Mouse (Mus musculus) adrenal gland, adult 2 months (tissue): ENCODE measurements around the gene Amn. TPM values are rescaled to one million over a fixed set of nuclear protein-coding genes. Genes with fewer than 3 reads are reported as not detected.

Source experiments
- DNase-seq: peaks from one replicate; pipeline ENCODE4 v3.0.0; 2021
- long read RNA-seq: library from polyadenylated mRNA; stranded (forward); transcript quantifications from one replicate; pipeline ENCODE4 v2.0.0, GENCODE M21; 2021
- polyA plus RNA-seq: library from polyadenylated mRNA; depleted of rRNA; stranded (reverse); fragments of >200 nt; gene quantifications from 2 replicates; pipeline ENCODE4 v1.2.3, GENCODE M21; 2012; rRNA removed
- total RNA-seq, 2 experiments: library from RNA; stranded (reverse); gene quantifications; 2 replicates each; pipeline ENCODE4 v1.2.3; 2021

Gene Amn
- not detected for total RNA-seq
- 0.17 and 0.62 TPM in 2 replicates for polyA plus RNA-seq
- long read RNA-seq, result 0 reads

DNA sequence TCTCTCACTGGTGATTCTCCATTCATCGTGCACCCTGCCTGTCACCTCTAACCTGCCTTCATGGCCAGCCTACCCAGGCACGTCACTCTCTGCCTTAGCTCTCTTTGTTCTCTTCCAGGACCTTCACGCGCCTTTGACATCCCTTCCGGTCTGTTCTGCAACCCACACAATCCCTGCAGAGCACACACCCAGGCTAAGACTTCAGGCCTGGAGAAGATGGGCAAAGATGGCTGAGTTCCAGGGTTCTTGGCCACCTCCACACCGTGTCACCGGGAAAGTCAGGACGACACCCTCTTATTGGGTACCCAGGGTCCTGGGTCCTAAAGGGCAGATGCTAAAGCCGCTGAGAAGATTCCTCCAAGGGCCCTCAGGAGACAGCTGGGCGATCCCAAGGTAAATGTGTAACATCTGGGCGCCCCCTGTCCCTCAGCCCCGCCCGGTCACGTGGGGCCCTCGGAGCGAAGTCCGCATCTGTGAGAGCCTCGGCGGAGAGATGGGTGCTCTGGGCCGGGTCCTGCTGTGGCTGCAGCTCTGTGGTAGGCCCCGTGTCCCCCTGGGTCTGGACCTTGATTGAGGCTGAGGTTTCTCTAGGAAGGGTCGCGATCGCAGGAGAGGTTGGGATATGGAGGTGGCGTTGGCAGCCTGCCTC, at the start of gene Amn:
Gene Amn, plus strand, starts transcription at position 467 of the 649 bp plus-strand sequence.
- no peak for DNase-seq

GRCm38 (mm10) chr12:111225197-111225780, 45.6 kb upstream of the Amn start:
- no peak for DNase-seq

GRCm38 (mm10) chr12:111227410-111227809, 43.5 kb upstream of the Amn start:
- no peak for DNase-seq

- no peak for DNase-seq
Measured at GRCm38 (mm10) chr12:111228488-111228887, 42.4 kb upstream of the Amn start.

GRCm38 (mm10) chr12:111230793-111231192, 40.1 kb upstream of the Amn start:
- no peak for DNase-seq

DNA sequence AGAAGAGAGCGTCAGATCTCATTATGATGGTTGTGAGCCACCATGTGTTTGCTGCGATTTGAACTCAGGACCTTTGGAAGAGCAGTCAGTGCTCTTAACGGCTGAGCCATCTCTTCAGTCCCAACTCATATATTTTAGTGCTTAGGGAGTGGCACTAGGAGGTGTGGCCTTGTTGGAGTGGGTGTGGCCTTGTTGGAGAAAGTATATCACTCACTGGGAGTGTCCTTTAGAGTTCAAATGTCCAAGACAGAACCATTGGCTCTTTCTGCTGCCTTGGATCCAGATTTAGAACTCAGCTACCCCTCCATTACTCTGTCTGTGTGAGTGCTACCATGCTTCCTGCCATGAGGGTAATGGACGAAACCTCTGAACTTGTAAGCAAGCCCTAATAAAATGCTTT, 37.1 kb upstream of the Amn start:
- no peak for DNase-seq

DNA sequence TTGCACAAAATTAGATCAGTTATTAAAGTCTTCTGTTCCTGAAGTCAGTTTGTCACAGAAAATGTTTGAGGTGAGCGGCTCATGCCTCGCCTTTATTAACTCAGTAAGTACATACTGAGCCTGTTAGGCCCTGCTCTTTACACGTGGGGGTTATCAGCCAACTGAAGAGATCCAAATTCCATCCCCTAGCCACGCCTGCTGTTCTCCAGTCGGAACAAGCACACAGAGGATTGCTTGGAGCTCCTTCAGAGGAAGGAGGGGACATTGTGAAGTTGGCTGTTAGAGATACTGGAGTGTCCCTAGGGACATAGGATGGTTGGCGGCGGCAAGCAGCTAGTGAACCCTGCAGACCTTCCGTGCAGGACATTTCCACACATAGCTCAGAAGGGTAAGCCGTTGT, 36.5 kb upstream of the Amn start:
- DNase-seq, result no peak

DNA sequence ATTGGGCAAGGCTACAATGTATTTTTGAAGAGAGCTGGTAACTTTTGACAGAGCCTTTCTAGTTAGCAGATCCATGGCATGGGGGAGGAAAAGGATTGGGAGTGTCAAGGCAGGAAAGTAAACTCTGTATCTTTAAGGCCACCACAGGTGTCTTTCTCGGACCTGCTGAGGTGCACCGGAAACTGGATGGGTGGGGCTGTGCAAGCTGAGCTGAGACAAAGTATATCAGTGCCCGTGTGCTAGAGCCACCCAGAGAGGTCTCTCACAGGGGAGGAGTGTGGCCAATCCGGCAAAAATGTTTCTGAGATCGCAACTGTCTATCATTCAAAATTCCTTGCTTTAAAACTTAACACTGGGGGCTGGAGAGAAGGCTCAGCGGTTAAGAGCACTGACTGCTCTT, 35.3 kb upstream of the Amn start:
- DNase-seq, result no peak

DNA sequence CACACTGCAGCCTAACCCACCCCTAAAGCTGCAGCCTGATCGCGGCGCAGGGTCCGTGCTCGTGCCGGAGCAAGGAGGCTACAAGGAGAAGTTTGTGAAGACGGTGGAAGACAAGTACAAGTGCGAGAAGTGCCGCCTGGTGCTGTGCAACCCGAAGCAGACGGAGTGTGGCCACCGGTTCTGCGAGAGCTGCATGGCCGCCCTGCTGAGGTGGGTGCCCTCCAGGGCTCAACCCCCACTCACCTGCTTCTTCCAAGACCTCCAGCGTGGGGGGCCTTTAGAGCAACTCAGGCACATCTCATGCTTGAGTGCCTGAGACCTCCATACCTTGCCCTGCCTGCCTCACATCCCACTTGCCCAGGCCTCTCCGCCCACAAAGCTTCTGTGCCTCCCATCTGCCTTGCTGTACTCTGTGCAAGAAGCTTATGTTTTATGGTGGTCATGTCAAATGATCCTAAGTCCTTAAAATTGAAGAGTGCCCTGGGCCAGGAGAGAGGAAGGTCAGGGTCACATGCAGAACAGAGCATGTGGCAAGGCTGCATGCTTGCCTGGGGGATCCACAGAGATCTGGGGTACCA, 33.2 kb upstream of the Amn start:
- DNase-seq, result no peak

DNA sequence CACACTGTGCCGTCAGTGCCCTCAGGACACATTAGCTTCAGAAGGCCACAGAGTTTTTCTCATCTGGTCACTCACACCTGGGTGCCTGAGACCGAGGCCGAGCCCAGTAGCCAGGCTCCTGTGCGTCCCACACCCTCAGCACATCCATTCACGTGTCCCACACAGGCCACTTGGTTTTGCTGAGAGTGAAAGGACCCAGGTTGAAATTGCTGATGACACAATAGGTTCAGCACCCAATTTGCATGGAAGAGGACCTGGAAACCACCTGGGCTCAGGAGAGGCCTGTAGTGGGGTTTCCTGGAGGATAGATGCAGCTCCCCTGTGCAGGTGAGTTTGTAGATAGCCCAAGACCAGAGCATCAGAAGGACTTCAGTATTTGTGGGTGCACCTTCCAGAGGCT, 32.5 kb upstream of the Amn start:
- DNase-seq, result no peak

- no peak for DNase-seq
Measured at GRCm38 (mm10) chr12:111238778-111239177, 32.1 kb upstream of the Amn start.

DNA sequence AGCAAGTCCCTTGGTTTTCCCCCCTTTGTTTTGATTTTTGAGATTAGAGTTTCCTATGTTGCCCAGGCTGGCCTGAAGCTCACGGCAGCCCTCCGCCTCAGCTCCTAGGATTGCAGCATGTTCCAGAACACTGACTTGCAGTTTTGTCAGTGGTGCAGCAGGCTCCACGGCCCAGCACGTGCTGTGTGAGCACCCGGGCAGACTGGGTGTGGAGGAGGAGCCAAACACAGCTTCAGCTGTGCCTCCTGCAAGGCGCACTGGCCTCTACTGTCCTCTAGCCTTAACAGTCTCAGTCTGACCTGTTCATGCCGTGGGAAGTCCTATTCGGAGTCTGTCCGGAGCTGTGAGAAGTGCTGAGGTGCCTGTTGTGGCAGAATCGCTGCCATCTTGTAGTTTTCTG, 31.0 kb upstream of the Amn start:
- no peak for DNase-seq

DNA sequence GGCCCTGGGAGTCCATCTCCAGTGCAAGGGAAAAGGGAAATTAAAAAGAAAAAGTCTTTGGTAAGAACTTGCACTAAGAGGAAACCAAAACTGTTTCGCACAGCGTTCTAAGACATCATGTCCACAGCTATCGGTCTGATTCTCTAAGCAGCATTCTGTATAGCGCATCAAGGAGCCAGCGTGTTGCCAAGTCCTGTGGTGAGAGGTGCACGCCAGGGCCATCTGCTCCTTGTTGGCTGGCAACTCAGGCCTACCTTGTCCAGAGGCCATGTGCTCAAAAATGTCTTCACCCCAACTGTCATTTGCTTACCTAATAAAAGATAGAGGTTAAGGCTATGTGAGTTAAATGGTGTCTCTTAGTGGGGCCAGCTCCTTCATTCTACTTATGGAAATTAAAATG, 29.0 kb upstream of the Amn start:
- no peak for DNase-seq

GRCm38 (mm10) chr12:111242346-111242745, 28.5 kb upstream of the Amn start:
- DNase-seq, result no peak

DNA sequence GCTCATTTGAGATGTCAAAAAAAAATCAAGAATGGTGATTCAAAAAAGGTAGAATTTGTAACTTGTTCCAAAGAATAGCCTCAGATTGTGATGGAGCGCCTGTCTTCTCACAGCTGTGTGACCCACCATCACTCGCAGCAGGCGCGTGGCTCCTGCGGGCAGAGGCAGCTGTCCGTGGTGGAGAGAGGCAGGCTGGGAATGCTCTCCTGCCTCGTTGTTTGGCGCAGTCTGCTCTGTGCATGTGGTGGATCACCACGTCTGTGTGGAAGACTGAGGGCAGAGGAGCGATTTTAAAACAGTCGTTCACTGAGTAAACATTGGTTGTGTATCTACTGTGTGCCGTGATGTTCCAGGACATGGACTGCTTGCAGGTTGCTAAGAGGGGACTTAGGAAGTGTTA, 27.2 kb upstream of the Amn start:
- DNase-seq, result no peak

DNA sequence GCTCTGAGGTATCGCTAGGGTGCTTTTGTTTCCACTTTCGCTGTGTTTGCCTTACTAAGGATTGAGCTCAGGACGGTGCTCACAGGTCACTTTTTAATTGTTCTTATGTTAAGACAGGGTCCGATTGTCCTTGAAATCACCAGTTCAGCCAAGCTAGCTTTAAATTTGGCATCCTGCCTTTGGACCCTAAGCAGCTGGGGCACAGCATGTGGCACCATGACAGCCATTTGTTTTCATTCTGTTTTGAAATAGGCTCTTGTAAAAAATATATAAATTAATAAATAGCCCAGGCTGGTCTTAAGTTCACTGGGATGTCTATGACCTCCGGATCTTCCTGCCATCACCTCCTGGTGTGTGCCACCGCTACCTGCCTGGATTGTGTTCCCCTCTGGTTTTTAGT, 25.8 kb upstream of the Amn start:
- no peak for DNase-seq

- no peak for DNase-seq
Measured at GRCm38 (mm10) chr12:111246808-111247464, 24.0 kb upstream of the Amn start.

DNA sequence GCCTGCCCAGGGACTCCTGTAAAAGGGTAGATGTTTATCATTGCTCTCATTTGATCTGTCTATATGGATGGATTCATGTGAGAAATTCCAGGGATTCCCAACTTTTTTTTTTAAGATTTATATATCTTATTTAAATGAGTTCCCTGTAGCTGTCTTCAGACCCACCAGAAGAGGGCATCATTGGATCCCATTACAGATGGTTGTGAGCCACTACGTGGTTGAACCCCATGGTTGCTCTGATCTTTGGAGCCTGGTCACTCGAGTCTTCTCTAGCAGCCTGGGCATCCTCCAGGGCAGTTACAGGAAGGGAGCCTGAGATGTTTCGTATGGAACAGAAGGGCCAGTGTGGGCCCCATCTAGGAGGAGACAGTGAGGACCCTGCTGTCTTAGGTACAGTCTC, 21.8 kb upstream of the Amn start:
- no peak for DNase-seq

GRCm38 (mm10) chr12:111250116-111250515, 20.8 kb upstream of the Amn start:
- no peak for DNase-seq

DNA sequence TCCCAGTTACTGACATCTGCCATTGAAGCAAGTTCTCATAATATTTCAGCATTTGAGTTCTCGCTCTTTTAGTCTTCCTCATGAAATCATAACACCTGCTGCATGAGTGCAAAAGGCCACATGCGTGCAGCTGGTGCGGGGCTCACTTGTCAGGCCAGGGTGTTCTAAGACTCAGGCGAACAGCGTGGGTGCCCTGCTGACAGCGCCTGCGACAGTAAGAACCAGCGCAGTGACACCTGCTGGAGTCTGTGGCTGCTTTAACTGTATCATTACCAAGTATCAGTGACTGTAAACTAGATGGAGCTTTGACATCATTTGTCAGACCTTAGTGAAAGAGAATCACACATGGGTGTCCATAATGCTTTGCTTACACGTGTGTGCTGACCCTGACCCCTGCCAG, 19.7 kb upstream of the Amn start:
- DNase-seq, result no peak

DNA sequence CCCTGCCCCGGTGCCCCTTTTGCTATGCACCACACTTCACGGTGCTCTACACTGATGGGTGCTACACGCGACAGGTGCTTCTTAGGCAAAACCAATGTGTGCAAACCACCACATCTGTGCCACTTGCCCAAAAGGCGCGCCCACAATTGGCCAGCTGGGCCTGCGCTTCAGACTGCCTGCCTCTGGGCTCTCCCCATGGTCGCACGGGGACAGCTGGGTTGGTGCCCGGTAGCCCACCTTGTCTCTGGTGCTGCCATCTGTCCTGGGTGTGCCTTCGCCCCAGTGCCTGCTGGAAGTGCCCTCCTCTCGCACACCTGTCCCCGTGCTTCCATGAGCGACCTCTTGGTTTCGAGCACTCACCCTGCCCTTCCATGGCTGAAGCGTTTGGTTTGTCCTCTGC, 7.2 kb upstream of the Amn start:
- no peak for DNase-seq

- DNase-seq, result no peak
Measured at GRCm38 (mm10) chr12:111265212-111265611, 5.7 kb upstream of the Amn start.

DNA sequence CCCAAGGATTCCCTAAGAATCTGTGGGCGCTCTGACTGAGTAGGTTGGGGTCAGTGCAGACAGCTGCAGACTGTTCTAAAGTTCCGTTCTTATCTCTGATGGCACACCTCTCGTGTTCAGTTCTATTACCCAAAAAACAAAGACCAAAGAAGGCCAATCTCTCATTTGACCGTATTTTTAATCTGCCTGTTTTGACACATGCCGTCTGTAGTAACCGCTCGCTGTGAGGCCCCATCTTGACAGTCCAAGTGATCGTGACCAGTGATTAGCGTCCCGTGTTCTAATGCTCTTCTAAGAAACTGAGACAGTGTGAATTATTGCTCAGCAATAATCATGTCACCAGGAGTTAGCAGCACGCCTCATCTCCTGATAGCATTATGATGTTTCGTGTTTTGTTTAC, 4.3 kb upstream of the Amn start:
- DNase-seq, result no peak
